Mouse (Mus musculus) urinary bladder, adult 18-20 months (tissue): ENCODE measurements around the gene Cox19.
A peak's percentile ranks its signal among the peaks of the same experiment; 100 is the strongest.
"Not testable (repeated sequence)": the region's sequence is repeated elsewhere in the genome, so short reads cannot be mapped to it uniquely, and the experiment has no call there.

ENCODE experiments used
- DNase-seq, 2 experiments: peaks; one replicate each; pipeline ENCODE4 v3.0.0; 2022; ENCODE audit warnings: low spot score in 2 of 2, mixed read lengths in 2 of 2

The Cox19 gene

DNA sequence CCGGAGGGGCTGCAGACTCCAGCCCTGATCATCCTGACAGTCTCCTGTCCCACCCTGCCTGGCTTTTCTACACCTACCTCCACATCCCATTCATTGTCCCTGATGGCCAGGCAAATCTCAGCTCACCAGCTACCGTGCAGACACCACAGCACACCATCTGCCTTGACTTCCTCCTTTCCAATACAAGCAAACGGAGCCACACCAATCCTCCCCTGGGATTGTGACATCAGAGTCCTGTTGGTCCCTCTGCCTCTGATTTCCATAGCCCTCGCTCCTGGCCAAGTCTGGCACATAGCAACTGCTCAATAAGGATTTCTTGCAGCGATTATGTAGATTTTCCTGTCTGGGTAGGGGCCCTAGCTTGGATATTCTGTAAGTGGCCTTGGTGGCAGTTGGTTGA lies at the start of gene Cox19:
Gene Cox19 (minus strand): TSS at position 285 of the 400 bp plus-strand sequence.
- DNase-seq: no peak

DNA sequence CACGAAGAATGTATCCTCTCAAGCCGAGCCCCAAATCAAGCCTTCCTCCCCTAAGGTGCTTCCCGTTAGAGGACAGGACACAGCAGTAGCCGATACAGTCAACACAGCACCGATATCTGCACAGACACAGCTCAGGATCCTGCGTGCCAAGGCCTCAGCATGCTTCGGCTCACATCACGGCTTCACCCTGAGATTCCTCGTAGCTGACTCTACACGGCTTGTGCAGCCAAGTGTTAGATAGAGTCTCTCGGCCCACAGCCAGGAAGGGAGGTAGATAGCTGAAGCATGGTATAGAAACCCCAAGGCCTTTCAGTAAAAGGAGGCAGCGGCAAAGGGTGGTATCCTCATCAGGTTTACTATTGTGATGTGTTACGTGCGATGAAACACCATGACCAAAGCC lies 48.8 kb upstream of the Cox19 start:
- no peak for DNase-seq

DNA sequence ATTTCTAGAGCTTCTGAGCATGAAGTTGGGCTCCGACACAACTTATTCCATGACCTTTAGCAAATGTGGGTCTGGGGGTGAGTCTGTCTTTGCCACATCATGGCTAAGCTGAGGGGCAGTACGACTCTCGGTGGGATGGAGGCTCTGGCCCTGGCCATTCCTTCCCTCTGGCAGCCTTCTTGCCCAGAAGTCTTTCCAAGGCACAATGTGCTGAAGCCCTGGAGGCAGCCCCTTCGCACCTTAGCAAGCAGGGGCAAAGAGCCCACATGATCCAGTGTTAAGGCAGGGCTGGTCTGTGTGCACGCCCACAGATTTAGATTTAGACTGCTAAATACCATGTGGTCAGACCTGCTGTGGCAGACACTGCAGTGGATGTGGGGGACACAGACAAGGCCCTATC lies 47.6 kb upstream of the Cox19 start:
- no peak for DNase-seq

DNA sequence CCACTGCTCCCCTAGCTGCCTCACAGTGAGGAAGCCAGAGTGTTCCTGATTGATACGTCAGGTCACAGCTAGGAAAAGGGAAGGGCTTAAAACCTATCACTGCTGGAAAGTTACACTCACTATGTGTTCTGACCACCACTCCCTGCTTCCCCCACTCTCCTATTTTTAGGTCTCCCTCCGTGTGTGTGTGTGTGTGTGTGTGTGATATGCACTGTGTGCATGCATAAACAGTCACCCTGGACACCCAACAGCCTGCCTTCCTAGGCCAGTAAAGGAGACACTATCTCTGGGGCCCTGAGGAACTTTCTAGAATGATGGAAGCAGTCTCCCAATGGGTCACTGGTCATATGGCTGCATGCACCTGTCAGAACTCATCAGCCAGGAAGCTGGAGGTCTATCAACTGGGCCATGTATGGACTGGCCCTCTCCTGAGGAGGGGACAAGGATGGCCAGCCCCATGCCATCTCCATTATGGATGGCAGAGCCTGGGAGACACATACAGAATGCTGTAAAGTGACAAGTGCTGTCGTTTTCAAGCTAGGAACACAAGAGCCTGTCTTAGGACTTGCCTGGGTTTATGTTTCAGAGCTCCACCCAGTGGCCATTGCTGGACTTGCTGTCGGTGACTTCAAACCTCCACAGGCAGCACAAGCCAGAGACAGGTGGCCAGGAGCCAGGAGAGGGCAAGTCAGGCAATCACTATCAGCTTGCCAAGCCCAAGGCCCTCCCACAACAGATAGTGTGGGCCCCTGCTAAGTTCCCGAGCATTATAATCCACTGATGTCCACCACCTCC lies 46.9 kb upstream of the Cox19 start:
- DNase-seq: peak; percentile 85 to 88

DNA sequence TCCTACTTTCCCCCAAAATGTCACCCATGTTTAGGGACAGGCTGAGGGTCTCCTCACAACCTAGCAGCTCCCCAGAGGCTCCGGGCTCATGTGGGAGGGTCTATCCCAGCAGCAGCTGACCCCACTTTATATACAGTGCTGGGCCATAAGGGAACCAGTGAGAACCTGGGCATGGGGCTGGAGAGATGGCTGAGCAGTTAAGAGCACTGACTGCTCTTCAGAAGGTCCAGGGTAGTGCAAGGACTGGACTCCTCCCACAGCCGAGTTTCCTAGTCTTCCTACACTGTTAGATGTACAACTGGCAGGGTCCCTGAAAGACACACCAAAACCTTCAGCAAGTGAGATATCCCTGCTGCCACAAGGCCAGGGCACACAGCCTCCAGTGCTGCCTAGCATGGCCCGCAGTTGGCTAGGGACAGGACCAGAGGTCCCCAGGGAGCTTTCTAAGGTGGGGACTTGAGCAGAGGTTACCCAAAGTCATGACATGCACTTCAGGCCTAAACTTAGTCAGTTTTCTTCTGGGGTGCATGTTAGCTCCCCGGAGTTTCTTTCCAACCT lies 46.2 kb upstream of the Cox19 start:
- DNase-seq: no peak

DNA sequence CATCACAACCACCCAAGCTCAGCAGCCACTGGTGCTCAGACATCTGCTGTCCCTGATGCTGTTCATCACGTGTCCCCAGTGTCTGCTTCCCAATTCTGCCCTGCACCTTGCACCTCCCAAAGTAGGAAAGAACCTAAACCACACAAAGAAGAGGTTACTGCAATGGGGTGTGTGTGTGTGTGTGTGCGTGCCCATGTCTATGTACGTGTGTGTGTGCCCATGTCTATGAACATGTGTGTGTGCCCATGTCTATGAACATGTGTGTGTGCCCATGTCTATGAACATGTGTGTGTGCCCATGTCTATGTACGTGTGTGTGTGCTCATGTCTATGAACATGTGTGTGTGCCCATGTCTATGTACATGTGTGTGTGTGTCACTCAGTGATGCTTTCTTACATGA lies 44.3 kb upstream of the Cox19 start:
- DNase-seq: no peak

DNA sequence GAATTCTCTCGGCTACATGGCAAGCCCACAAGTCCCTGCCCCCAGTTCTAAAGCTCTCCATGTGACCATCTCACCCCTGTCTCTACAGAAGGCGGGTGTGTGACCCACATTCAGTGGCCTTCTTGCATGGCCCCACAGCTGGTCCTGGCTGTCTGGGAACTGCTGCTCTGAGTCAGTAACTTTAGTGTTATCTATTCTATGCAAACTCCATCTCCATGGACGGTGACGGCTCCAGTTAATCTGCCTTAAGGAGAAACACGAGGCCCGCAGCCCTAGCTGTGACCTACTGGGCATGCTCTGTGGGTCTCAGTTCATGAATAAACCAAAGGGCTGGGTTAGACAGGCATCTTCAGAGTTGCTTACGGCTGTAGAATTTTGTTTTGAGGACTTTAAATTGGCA lies 43.2 kb upstream of the Cox19 start:
- no peak for DNase-seq

DNA sequence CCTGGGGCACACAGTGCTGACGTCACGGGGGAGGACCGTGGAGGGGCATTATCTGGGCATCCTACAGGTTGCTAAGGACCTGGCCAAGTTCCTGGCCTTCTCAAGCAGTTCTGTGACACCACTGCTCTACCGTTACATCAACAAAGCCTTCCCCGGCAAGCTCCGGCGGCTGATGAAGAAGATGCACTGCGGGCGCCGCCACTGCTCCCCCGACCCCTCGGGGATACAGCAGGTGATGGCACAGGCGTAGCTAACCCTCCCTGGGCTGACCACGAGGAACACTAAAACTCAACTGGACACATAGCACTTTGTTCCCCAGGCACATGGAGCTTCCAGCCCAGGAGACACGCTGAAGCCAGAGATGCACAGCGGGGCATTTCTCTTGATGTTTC lies 42.0 kb upstream of the Cox19 start:
- no peak for DNase-seq

DNA sequence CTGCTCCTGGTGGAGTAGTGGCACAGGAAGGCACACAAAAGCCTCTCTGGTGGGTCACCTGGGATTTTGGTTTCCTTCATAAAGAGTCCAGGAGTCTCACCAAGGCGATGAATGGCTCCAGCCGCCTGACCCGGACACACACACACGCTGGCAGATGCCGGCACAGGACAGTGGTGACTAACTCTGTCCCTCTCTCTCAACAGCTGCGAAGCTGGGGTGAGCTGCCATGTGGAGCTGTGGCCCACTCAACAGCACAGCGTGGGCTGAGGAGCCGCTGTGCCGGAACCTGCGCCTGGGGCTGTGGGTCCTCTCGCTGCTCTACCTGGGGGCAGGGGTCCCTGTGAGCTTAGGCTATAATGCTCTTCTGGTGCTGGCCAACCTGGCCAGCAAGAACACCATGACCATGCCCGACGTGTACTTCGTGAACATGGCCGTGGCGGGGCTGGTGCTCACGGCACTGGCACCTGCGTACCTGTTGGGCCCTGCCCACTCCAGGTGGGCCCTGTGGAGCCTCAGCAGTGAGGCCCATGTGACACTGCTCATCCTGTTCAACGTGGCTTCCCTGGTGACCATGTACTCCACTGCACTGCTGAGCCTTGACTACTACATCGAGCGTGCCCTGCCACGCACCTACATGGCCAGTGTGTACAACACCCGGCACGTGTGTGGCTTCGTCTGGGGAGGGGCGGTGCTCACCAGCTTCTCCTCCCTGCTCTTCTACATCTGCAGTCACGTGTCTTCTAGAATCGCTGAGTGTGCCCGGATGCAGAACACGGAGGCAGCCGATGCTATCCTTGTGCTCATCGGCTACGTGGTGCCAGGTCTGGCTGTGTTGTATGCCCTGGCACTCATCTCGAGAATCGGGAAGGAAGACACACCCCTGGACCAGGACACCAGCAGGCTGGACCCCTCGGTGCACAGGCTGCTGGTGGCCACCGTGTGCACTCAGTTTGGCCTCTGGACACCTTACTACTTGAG lies 41.3 kb upstream of the Cox19 start:
- DNase-seq: no peak

DNA sequence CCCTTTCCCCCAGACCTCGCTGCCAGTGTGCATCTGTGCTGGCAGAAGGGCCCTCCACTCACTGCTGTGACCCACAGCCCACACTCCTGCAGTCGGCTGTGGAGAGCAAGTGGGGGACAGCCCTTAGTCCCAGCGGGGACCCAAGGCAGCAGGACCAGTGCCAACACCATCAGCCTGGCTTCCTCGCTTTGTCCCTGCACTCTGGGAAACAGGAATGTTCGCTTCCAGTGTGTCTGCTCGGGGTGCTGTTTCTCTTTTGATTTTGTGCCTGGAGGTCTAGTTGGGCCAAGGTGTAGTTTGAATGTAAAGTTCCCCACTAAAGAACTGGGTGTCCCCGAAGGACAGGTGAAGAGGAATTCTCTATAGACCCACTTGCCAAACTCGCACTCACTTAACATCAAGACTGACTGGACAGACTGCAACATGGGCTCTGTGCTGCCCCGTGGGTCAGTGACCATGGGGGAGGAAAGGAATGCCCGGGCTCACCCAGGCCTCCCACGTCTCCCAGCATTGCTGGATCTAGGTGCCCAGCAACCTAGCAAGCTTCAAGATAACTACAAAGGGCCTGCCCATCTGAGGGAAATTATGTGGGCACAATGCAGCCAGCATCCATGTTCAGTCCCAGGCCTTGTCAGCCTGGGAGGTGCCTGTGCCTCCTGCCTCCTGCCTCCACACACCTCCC lies 40.2 kb upstream of the Cox19 start:
- DNase-seq: no peak

DNA sequence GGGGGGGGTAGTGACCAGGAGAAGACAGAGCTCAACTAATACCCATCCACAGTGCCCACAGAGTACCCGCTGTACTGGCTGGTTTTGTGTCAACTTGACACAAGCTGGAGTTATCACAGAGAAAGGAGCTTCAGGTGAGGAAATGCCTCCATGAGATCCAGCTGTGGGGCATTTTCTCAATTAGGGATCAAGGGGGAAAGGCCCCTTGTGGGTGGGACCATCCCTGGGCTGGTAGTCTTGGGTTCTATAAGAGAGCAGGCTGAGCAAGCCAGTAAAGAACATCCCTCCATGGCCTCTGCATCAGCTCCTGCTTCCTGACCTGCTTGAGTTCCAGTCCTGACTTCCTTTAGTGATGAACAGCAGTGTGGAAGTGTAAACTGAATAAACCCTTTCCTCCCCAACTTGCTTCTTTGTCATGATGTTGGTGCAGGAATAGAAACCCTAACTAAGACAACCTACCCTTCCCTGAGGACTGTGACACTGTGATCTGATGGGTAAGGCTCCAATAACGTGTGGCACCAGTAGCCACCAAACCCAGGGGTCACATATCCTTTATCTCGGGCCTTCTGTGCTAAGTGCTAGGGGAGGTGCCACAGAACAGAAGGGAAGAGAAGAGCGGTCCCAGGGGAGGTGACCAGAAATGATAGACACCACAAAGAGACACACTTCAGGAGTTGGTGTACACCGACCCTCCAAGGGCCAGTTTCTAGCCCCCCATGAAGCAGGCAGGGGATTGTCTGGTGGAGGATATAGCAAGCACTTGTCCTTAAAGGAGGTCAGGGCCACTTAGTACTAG lies 39.3 kb upstream of the Cox19 start:
- not testable (repeated sequence) for DNase-seq

DNA sequence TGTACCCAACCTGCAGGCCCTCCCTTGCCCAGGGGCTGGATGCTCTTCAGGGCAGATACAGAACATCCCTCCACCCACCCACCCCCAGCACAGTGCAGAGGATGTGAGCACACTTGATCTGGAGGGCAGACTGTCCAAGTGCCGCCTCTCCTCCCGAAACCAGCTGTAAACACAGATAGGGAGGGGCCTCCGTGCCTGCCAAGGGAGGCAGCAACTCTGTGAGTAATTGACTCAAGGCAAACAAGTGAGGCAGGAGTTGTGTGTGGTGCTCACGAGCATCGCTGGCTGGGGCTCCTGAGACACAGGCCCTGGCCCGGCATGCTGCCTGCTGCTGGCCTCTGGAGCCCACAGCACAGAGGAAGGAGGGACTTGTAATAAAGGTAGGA lies 38.5 kb upstream of the Cox19 start:
- DNase-seq: peak; percentile 55 to 82

DNA sequence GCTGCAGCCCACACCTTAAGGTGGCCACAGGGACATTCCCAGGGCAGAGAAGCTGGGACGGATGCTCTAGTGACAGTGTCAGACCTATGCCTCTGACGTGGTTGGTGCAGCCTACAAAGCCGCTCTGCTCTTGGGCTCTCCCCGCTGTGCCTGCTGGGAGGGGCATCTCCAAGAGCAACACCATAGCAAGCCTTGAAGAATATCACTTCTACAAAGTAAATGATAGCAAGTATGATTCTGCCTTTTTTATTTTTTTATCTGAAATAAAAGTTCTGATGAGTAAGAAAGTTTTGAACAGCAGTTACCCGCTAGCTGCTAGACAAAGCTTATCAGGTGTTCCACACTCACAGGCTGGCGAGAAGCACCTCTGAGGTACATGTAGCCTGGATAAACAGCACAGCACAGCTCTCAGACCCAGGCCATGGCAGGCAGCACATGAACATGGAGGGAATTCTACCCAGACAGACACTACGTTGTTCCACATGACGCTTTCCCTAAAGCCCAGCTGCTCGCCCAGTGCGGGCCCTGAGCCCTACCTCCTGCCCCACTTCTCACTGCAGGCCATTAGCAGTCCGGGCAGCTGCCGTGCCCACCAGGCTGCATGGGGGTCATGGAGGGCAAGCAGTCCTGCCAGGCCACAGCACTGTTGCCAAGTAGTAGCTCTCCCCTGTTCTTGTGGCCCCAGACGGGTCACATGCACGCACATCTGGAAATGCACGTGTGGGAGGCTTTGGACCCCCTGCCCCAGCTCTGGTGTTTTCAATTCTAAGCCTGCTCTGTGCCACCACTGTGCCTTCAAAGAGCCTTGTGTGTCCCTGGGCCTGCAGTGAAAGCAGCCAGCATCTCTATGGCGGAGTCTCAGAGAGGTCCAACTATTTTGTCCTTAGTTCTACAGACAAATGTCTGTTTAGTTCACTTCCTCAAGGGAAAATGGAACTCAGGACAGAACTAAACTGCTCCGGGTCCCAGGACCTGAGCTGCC lies 37.8 kb upstream of the Cox19 start:
- no peak for DNase-seq

DNA sequence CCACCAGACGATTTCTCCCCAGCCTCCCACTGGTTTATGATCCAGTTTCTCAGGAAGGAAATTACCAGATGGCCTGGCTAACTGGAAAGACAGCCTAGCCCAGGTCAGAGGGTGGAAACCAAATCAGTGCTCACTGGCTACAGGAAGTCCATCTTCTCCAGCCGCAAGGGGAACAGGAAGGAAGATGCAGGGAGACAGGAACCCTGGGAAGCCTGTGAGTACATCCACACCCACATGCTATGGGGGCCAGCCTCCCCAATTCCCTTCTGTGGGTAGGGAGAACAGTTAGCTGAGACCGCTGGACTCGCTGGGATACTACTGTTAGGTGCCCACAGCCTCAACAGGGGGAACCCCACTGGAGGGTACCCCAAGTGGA lies 37.0 kb upstream of the Cox19 start:
- no peak for DNase-seq

DNA sequence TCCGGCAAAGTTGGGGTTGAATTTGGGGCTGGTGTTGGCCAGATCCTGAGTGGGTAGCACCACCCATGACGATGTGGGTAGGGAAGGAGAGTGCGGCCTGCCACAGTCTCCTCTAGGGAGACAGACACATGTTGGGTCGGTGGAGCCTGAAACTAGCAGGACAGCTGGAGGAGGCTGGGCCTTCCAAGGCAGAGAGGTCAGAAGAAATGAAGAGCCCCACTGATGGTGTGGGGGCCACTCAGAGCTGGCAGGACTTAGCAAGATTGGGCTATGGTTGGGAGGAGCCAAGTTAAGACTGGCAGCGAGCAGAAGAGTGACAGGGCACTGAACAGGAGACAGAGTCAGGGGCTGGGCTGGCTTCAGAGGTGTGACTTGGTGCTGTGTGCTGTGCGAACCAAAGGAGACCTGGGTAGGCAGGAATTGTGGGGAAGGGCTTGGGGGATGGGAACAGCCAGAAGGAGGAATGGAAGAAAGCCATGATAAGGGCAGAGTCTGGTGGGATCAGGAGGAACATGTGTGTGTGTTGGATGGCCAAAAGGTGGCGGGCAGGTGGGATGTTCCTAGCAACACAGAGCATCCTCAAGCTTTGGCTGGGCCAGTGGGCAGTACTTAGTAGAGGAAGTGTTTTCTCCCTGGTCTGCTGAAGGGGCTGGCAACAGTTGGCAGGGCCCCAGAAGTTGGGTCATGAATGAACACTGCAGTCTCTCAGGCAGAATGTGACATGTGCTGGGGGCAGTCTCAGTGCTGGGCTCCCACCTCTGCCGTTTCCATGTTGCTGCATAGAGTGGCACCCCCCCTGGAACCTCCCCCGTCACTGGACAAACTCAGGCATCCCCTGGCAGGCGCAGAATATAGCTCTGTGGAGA lies 36.3 kb upstream of the Cox19 start:
- DNase-seq: no peak

DNA sequence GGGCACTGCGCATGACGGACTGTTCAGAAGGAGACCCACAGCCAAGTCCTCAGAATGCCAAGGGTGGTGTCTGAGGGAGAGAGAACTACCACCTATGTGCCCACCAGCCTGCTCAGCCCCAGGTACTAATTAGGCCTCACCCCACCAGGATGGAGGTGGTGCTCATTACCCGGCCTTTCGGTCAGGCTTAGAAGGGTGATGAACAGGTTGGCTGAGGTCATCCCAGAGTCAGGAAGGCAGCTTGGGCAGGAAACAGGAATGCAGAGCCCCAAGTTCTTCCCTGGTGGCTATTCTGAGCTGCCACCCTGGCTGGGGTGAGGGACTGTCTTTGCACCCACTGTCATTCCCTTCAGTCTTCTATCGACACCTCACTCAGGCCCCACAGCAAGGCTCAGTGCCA lies 34.8 kb upstream of the Cox19 start:
- DNase-seq: no peak

DNA sequence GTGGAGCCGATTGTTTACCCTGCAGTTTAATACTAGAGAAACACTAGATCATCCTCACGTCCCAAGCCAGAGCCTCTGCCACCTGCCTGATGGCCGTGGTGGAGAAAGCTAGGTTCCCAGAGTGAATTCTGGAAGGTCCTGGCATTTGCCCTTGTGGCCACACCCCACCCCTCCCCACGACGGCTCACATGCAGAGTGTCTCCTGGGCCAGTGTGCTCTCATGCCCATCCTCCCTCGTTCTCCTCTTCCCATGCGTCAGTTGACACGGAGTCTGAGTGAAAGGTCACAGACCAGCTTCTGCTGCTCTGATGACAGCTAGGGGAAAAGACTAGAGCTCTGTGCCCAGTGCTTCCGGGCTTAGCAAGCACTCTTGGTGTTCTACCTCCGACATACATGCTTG lies 33.3 kb upstream of the Cox19 start:
- no peak for DNase-seq

DNA sequence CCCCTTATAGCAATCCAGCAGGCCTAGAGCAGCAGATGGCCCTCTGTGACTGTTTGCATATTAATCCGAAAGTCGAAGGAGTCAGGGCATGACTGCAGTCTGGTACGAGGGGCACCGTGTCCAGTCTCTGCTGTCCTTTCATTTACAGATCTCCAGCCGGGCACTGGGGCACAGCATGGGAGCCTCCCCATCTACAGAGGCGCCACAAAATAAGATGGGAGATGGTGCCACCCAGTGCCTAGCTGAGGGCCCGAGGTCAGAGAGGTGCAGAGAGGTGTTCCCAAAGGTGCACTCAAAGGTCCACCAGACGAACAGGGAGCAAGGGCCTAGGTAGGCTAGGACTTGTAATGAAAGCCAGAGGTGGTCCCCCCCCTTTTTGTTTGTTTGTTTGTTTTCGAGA lies 32.0 kb upstream of the Cox19 start:
- DNase-seq: no peak

DNA sequence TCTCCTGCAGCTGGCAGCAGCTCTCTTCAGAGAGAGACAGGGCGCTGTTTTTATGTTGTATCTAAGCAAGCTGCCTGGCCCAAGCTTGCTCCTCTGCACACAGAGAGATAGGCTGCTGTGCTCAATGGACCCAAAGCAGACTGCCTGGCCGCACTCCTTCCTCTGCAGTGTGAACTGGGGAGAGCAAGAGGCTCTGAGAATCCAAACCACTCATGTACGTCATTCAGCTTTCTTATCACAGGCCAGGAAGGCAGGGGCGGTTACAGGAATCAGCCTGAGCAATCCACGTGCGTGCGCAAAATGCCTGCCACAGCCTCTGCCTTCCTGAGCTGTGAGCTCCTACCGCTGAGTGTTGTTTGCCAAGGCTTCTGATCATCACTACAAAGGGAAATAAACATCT lies 31.5 kb upstream of the Cox19 start:
- no peak for DNase-seq
